Mouse (Mus musculus): ENCODE data around the gene Haus4.

The Haus4 gene

DNA sequence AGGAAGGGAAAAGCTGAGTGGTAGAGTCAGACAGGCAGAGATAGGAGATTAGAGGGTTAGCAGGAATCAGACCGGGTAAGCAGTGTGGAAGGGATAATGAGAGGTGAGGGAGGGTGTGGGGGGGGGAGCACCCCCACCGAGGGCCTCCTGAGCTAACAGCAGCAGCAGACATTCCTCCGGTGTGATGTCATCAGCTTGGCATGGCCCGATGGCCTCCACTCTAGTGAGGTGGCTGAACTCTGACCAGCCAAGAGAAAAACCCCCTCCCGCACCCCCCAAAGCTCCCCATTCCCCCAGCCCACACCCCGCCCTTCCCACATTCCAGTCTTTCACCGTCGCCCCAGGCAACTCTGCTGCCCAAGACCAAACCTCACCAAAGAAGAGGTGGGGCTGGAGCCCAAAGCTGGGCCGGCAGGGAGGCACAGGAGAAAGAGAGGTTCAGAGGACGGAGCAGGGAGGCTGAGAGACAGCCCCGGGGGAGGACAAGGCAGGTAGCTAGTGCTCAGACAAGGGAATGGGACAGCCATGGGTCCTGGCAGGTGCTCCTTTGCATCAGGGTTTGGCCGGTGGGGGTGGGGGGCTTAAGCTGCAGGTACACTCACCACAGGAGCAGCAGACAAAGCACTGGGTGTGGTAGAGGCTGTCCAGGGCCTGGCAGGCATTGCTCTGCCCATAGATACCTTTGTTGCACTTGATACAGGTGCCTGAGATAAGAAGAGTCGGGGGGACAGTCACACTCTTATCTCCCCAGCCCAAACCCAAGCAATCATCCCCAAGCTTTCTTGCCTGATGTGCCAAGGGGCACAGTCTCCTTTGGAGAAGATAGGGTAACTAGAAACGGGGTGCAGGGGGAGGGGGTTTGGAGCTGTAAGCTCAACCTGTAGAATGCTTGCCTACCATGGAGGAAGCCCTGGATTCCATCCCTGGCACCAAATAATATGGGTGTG, 18.6 kb upstream of the Haus4 start:
- peak; percentile 93 for DNase-seq (ENCODE audit: low read depth, low spot score)

- no peak for DNase-seq (ENCODE audit: low read depth, low spot score)
Observed at GRCm38 (mm10) chr14:54572122-54572521, 17.7 kb upstream of the Haus4 start.

DNA sequence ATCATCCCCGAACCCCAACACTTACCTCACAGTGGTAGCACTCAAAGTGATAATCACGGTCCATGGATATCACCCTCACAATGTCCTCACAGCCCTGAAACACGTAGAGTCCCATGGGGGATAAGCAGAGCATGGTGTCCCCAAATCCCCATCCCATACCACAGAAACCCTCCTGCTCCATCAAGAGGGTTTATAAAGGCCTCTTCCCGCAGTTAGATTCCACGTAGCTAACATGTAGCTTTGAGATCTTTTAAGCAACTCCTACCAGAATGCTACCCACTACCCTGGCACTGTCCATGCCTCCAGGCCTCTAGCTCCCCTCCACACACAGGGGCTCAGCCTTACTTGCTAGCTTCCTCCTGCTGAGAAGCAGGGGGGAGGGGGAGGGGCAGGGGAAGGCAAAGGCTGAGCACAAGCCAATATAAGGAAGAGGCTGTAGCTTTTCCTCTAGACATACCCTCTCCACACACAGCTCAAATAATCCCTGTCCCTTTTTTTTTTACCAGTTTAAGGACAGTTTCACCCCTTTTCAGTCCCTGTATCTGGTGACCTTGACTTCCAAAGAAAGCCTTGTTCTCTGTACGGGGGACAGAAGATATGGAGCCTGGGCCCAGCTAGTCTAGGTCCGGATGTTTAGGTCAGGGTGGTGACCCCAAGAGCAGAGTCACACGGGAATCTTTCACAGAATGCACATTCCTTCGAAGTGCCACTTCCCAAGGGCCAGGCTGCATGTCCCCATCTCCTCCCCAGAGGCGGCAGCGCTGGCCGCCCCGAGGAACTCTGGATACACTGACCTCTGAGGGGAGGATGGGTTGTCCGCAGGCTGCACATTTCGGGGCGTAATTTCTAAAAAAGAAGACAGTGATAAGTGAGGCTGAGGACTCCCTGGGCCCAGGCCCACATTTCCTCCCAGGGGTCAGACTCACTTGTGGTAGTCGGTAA, 15.3 kb upstream of the Haus4 start:
- DNase-seq (ENCODE audit: low read depth, low spot score): peak; percentile 45

DNA sequence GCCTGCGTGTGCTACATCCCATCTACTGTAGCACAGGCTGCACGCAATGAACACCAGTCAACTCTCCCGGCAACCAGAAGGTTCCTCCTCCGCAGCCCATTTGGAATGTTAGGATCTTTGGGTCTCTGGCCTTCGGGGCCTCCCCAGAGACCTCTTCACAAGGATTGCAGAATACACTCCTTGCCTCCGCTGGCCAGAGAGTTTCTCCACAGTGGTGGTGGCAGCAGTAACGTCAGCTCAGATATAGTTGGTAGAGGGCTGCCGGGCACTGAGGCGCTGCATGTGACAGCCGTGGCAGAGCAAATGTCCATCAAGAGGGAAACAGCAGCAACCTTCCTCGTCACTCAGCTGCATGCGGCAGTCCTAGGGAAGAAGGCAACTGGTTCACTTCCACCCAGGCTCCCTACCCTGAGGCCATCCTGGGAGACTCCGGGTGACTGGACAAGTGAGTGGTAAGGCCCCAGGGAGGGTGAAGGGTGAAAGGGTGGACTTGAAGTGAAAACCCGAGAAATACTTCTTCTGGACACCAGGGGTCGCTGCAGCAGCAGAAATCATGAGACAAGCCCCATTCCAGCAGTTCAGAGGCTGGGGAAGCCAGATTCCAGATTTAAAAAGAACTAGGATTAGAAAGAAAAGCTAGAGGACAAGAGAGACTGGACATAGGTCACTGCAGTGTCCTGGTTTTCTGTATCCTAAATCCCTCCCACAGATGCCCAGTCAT, 14.4 kb upstream of the Haus4 start:
- DNase-seq (ENCODE audit: low read depth, low spot score): peak; percentile 85

DNA sequence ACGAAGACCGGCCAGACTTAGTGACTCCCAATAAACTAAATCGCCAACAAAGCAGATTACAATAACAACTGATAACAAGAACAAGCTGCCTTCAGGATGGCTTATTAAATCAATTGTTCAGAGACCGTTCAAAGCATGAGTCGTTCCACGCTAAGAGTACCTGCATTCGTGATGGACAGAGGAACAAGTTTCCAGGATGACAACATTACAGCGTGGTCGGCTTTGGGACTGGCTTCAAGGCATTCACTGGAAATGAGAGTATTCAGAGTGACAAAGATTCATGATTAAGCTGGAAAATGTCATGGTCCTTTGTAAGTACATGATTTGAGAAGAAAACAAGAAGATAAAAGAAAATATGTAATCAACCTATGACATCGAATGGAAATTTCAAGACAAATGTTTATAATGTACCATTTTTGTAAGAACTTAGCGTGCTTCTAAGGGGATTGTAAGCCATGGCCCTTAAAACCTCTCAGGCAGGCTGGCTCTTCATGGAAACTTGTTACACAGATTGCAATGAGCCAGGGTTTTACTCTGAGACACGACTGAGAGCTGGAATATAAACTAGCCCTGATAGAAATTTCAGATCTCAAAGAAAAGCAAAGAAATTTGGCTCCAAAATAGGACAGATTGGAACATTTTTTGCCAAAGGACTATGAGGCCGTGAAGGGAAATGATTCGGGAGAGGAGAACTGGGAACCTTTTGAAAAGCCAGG, 6.3 kb upstream of the Haus4 start:
- no peak for DNase-seq (ENCODE audit: low read depth, low spot score)

GRCm38 (mm10) chr14:54557330-54557729, 2.9 kb upstream of the Haus4 start:
- DNase-seq (ENCODE audit: low read depth, low spot score): no peak

DNA sequence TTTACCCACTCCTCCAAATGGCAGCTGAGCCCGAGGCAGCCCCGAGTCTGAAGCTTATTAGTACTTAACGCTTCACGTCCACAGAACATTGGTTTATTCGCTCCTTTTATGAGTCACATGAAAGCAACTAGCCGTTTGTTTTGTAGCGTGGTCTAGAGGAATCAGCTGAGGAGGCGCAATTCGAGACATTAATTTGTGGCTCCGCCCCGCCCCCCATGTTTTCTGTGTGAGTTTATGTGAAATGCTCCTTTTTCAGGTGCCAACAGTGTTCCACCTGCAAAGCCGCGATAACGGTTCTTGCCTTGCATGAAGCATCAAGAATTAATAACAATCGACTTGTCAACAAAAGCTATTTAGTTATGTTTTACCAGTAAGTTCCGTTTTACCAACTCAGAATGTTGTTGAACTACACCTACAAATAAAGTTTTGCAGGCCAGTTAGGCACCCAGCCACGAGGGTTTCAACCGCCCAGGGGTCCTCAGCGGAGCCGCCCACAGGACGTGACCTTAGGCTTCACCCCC, 902 bp downstream of the Haus4 start:
- DNase-seq (ENCODE audit: low read depth, low spot score): no peak

DNA sequence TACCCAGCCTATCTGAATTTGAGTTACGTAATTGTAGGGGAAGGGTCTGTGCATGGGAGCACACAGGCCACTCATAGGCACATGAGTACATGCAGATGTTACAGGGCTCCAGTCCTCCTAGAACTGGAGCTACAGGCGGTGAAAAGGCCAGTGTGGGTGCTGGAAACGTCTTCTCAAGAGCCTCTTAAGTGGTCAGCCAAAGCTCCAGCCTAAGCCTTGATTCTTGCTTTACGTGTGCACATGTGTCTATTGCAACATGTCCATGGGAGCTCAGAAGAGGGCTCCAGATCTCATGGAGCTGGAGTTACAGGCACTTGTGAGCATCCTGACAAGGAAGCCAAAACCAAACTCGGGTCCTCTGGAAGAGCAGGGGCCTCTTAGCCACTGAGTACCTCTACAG, 9.7 kb downstream of the Haus4 start:
- DNase-seq (ENCODE audit: low read depth, low spot score): no peak

DNA sequence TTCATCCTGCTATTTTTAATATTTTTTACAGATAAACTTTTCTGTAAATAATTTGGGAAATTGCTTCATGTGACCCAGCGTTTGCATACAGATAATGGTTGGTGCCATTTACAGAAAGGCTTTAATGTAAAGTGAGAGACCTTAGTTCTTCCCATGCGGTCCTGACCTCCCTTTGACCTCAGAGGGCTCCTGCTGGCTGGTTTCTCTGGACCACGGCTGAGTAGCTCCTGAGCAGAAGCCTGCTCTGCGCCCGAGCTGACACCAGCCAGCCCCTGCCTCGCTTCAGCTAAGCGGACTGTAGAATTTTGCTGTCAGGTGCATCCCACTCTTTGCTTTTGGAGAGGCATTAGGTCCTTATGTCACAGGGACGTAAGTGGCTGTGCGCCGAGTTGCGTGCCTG, 13.6 kb downstream of the Haus4 start:
- DNase-seq (ENCODE audit: low read depth, low spot score): peak; percentile 44

GRCm38 (mm10) chr14:54538580-54538979, 15.8 kb downstream of the Haus4 start:
- DNase-seq (ENCODE audit: low read depth, low spot score): peak; percentile 78

- DNase-seq (ENCODE audit: low read depth, low spot score): peak; percentile 88
Observed at GRCm38 (mm10) chr14:54528446-54529111, 25.8 kb downstream of the Haus4 start.

GRCm38 (mm10) chr14:54528007-54528393, 26.4 kb downstream of the Haus4 start:
- no peak for DNase-seq (ENCODE audit: low read depth, low spot score)

- DNase-seq (ENCODE audit: low read depth, low spot score): no peak
Observed at GRCm38 (mm10) chr14:54527227-54528006, 27.0 kb downstream of the Haus4 start.

DNA sequence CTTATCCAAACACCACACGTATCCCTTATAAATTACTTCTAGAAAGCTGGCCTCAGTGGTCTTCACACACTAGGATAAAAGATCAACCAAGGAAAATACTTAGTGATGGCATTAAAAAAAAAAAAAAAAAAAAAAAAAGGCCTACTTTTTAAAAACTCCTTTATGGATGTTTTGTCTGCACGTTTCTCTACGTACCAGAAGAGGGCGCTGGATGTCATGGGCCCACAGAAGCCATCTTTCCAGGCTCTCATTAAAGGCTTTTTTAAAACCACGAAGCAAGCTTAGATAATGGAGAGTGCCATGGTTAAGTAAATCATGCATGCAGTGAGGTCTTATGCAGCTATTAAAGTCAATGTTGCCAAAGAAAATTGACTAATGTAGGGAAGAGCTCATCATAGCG, 30.8 kb downstream of the Haus4 start:
- peak; percentile 43 for DNase-seq (ENCODE audit: low read depth, low spot score)

DNA sequence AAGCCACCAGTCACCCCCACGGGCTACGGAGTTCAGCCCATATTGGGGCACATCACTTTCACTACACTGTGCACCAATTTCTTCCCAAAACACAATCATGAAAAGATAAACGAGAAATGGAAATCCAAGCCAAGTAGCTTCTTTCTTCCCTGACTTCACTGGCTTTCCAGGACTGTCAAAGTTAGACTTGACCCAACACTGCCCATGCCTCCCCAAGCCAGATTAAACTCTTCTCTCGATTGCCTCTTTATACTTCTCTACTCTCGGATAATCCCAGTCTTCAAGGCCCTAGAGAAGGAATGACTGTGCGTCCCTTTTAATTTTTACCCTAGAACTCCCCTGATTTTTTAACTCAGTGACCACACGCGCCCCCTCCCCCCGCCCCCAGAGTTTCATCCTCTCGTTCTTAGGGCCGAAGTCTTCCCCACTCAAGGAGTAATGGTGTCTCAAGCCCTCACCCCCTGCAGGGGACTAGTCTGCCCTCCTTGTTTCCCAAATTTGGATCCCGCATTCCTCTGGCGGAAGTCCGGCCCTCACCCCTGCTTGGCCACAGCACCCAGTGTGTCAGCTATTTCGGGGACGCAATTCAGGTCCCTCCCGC, 37.6 kb downstream of the Haus4 start:
- no peak for DNase-seq (ENCODE audit: low read depth, low spot score)

- DNase-seq (ENCODE audit: low read depth, low spot score): no peak
Observed at GRCm38 (mm10) chr14:54509774-54510173, 44.6 kb downstream of the Haus4 start.

DNA sequence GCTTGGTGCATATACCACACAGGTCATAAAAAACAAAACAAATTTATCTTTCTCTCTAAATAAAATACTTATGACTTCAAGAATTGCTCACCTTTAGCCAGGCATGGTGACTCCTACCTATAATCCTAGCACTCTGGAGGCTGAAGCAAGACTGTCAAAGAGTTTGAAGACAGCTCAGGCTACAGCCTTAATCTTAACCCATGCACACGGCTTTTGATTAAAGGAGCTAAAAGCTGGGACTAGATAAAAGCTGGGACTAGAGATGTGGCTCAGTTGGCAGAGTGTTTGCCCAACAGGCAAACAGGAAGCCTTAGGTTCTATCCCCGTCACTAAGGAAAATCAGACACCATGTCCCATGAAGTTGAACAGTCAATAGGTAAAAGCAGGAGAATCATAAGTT, 51.3 kb downstream of the Haus4 start:
- no peak for DNase-seq (ENCODE audit: low read depth, low spot score)

GRCm38 (mm10) chr14:54501365-54501764, 53.1 kb downstream of the Haus4 start:
- DNase-seq (ENCODE audit: low read depth, low spot score): no peak

GRCm38 (mm10) chr14:54499330-54499729, 55.1 kb downstream of the Haus4 start:
- no peak for DNase-seq (ENCODE audit: low read depth, low spot score)
